19 mouse cellular contexts compared by ENCODE assay signal in genomic region chr12:73718036-73718435, GRCm38 (mm10).
DNase-seq lines count a peak whose midpoint lies in the region; ATAC-seq lines count a peak whose summit lies in the region.
"Had no signal": no experiment of that assay in that cellular context is flagged by ENCODE, and none has a peak within 500 bp of the region (broad histone marks: within the 10 kb centered on the region; RNA-seq: fewer than 3 reads in every experiment).

No protein-coding gene starts in this region.

- intact Hi-C loops in gastrocnemius, postnatal 36 days (cut with DNase I), result no loop called here

- no peaks in the 10 kb centered on the region for H3K27me3 ChIP-seq in heart, embryonic 13.5 days (replicated peaks)
- no peaks in the 10 kb centered on the region for H3K27me3 ChIP-seq in heart, embryonic 11.5 days (ENCODE audit: control insufficient read depth, insufficient read depth, low read length)
- no peaks in the 10 kb centered on the region for H3K27me3 ChIP-seq in midbrain, embryonic 11.5 days (ENCODE audit: control insufficient read depth, insufficient read depth, low read length)
- peaks cover 13% of the 10 kb centered on the region for H3K27me3 ChIP-seq in midbrain, embryonic 10.5 days (ENCODE audit: low read depth, poor library complexity, severe bottlenecking)
- H3K27me3 ChIP-seq: embryonic facial prominence, embryonic 12.5 days; forebrain, embryonic 13.5 days; forebrain, embryonic 15.5 days had no signal

- H3K4me2 ChIP-seq in heart, embryonic 13.5 days, result no peak overlapping the region
- H3K4me2 ChIP-seq in heart, embryonic 11.5 days, result no peak overlapping the region
- H3K4me2 ChIP-seq in midbrain, embryonic 11.5 days, result no peak overlapping the region
- H3K4me2 ChIP-seq: embryonic facial prominence, embryonic 12.5 days; forebrain, embryonic 13.5 days; forebrain, embryonic 15.5 days had no signal

- DNase-seq in midbrain, embryonic 11.5 days (ENCODE audit: low spot score, missing footprints), result peak; percentile 54
- DNase-seq in midbrain, embryonic 10.5 days (ENCODE audit: low spot score), result no peak
- DNase-seq in gastrocnemius, postnatal 36 days, result no peak
- DNase-seq: adrenal gland, adult 8-10 months; adrenal gland, postnatal 14 days; adrenal gland, postnatal 36 days; cerebellum, adult 11-12 months; cerebellum, adult 2 months; cerebellum, adult 9-10 months; cerebellum, postnatal 10 days; cerebellum, postnatal 25 days; forebrain, postnatal 0 days had no signal

- H3K36me3 ChIP-seq in heart, embryonic 13.5 days, result peaks cover 3% of the 10 kb centered on the region; the same call in 1 of the 2 replicates
- H3K36me3 ChIP-seq in heart, embryonic 11.5 days (ENCODE audit: control insufficient read depth, insufficient read depth, low read length), result no peaks in the 10 kb centered on the region
- H3K36me3 ChIP-seq in midbrain, embryonic 11.5 days (ENCODE audit: control insufficient read depth, insufficient read depth, low read length), result no peaks in the 10 kb centered on the region
- no peaks in the 10 kb centered on the region for H3K36me3 ChIP-seq in midbrain, embryonic 10.5 days
- H3K36me3 ChIP-seq: embryonic facial prominence, embryonic 10.5 days; embryonic facial prominence, embryonic 12.5 days; forebrain, embryonic 15.5 days had no signal

- no peak overlapping the region for H3K9ac ChIP-seq in heart, embryonic 13.5 days
- no peak overlapping the region for H3K9ac ChIP-seq in heart, embryonic 11.5 days (ENCODE audit: low read depth, low read length)
- H3K9ac ChIP-seq in midbrain, embryonic 11.5 days (ENCODE audit: low read length), result no peak overlapping the region
- H3K9ac ChIP-seq: embryonic facial prominence, embryonic 12.5 days; forebrain, embryonic 13.5 days; forebrain, embryonic 15.5 days; forebrain, postnatal 0 days had no signal

- peaks cover 36% of the 10 kb centered on the region for H3K4me1 ChIP-seq in heart, embryonic 13.5 days
- peaks cover 9% of the 10 kb centered on the region for H3K4me1 ChIP-seq in heart, embryonic 11.5 days (ENCODE audit: control insufficient read depth, insufficient read depth, low read length)
- no peaks in the 10 kb centered on the region for H3K4me1 ChIP-seq in midbrain, embryonic 11.5 days (ENCODE audit: control insufficient read depth, insufficient read depth, low read length)
- no peaks in the 10 kb centered on the region for H3K4me1 ChIP-seq in midbrain, embryonic 10.5 days
- H3K4me1 ChIP-seq: embryonic facial prominence, embryonic 12.5 days; forebrain, embryonic 13.5 days had no signal

- H3K4me3 ChIP-seq in heart, embryonic 13.5 days, result no peak overlapping the region
- H3K4me3 ChIP-seq in heart, embryonic 11.5 days (ENCODE audit: low read depth, low read length), result no peak overlapping the region
- H3K4me3 ChIP-seq in midbrain, embryonic 11.5 days (ENCODE audit: low read depth, low read length), result no peak overlapping the region
- no peak overlapping the region for H3K4me3 ChIP-seq in midbrain, embryonic 10.5 days
- H3K4me3 ChIP-seq: embryonic facial prominence, embryonic 10.5 days; embryonic facial prominence, embryonic 12.5 days; forebrain, embryonic 13.5 days; forebrain, embryonic 15.5 days had no signal

- WGBS in heart, embryonic 13.5 days, result 64% methylated on average over 10 of the region's 10 CpGs
- 71% methylated on average over 10 of the region's 10 CpGs for WGBS in heart, embryonic 11.5 days (ENCODE audit: insufficient replicate concordance)
- 87% methylated on average over 10 of the region's 10 CpGs for WGBS in midbrain, embryonic 11.5 days
- whole genome bisulfite sequencing in midbrain, embryonic 10.5 days, result 88% methylated on average over 10 of the region's 10 CpGs

- H3K27ac ChIP-seq in heart, embryonic 13.5 days (replicated peaks), result peak overlapping the region; percentile 36; the same call in 1 of the 2 replicates
- H3K27ac ChIP-seq in heart, embryonic 11.5 days (ENCODE audit: low read depth, low read length), result no peak overlapping the region
- no peak overlapping the region for H3K27ac ChIP-seq in midbrain, embryonic 11.5 days (ENCODE audit: low read depth, low read length)
- H3K27ac ChIP-seq in midbrain, embryonic 10.5 days (replicated peaks), result no peak overlapping the region
- H3K27ac ChIP-seq: embryonic facial prominence, embryonic 10.5 days; embryonic facial prominence, embryonic 12.5 days; forebrain, embryonic 13.5 days; forebrain, embryonic 15.5 days had no signal

- no peaks in the 10 kb centered on the region for H3K9me3 ChIP-seq in heart, embryonic 13.5 days
- no peaks in the 10 kb centered on the region for H3K9me3 ChIP-seq in heart, embryonic 11.5 days (replicated peaks; ENCODE audit: control insufficient read depth, low read length)
- no peaks in the 10 kb centered on the region for H3K9me3 ChIP-seq in midbrain, embryonic 11.5 days (ENCODE audit: control insufficient read depth, low read length)
- no peaks in the 10 kb centered on the region for H3K9me3 ChIP-seq in midbrain, embryonic 10.5 days (replicated peaks)
- H3K9me3 ChIP-seq: embryonic facial prominence, embryonic 10.5 days; embryonic facial prominence, embryonic 12.5 days; forebrain, embryonic 13.5 days; forebrain, embryonic 15.5 days had no signal

- ATAC-seq in heart, embryonic 13.5 days (ENCODE audit: extremely low read depth, insufficient number of reproducible peaks, low FRiP score, low TSS enrichment), result no peak
- no peak for ATAC-seq in heart, embryonic 11.5 days (replicated peaks; ENCODE audit: insufficient number of reproducible peaks, low FRiP score, low TSS enrichment)
- ATAC-seq in midbrain, embryonic 11.5 days (ENCODE audit: low FRiP score), result no peak
- ATAC-seq: activated CD4-positive, CD25-positive, alpha-beta regulatory T cell, adult 4 months; forebrain, embryonic 13.5 days; forebrain, embryonic 15.5 days; forebrain, postnatal 0 days had no signal
